In genomic region chr7:24529580-24529979, GRCm38 (mm10) we compare ENCODE assay signal across 8 mouse cellular contexts. TPM values are rescaled to one million over a fixed set of nuclear protein-coding genes. Genes with fewer than 3 reads are reported as not detected.
A peak's percentile ranks its signal among the peaks of the same experiment; 100 is the strongest.
DNase-seq lines count a peak whose midpoint lies in the region; ATAC-seq lines count a peak whose summit lies in the region.

No protein-coding gene starts in this region.

- no peaks in the 10 kb centered on the region for H3K9me3 ChIP-seq in hindbrain, embryonic 10.5 days
- H3K9me3 ChIP-seq in midbrain, embryonic 13.5 days: no peaks in the 10 kb centered on the region

- H3K4me2 ChIP-seq in midbrain, embryonic 13.5 days (replicated peaks): peak overlapping the region; percentile 86

- peak overlapping the region; percentile 67 for H3K4me3 ChIP-seq in hindbrain, embryonic 10.5 days
- peak overlapping the region; percentile 62 for H3K4me3 ChIP-seq in midbrain, embryonic 13.5 days (replicated peaks)

- peaks cover 18% of the 10 kb centered on the region for H3K36me3 ChIP-seq in hindbrain, embryonic 10.5 days
- peaks cover 16% of the 10 kb centered on the region for H3K36me3 ChIP-seq in midbrain, embryonic 13.5 days

- DNase-seq in kidney, postnatal 10 days: peak; percentile 38
- DNase-seq in kidney, postnatal 36 days: no peak
- DNase-seq in c-Kit-positive CD71-positive TER-119-negative erythroid progenitor cells, embryonic 14.5 days (ENCODE audit: low read depth): peak; percentile 24
- DNase-seq in hindbrain, embryonic 10.5 days (ENCODE audit: low spot score): no peak
- no peak for DNase-seq in embryo, embryonic 10.5 days (ENCODE audit: low spot score)
- no peak for DNase-seq in gastrocnemius, postnatal 4 days (ENCODE audit: low spot score in 2 of 2)
- no peak for DNase-seq in ovary, postnatal 14 days (ENCODE audit: low spot score)

- peaks cover 43% of the 10 kb centered on the region for H3K4me1 ChIP-seq in hindbrain, embryonic 10.5 days (replicated peaks)
- H3K4me1 ChIP-seq in midbrain, embryonic 13.5 days (replicated peaks): peaks cover 36% of the 10 kb centered on the region

- WGBS in hindbrain, embryonic 10.5 days: 59% methylated on average over 11 of the region's 11 CpGs
- 62% methylated on average over 11 of the region's 11 CpGs for WGBS in midbrain, embryonic 13.5 days

- peak overlapping the region; percentile 69 for H3K9ac ChIP-seq in midbrain, embryonic 13.5 days (replicated peaks)

- peaks cover 27% of the 10 kb centered on the region for H3K27me3 ChIP-seq in hindbrain, embryonic 10.5 days (ENCODE audit: insufficient read depth, poor library complexity, severe bottlenecking)
- H3K27me3 ChIP-seq in midbrain, embryonic 13.5 days: peaks cover 11% of the 10 kb centered on the region

- peak overlapping the region; percentile 90 for H3K27ac ChIP-seq in hindbrain, embryonic 10.5 days
- peak overlapping the region; percentile 87 for H3K27ac ChIP-seq in midbrain, embryonic 13.5 days

- peak; percentile 0; the same call in 1 of the 2 replicates for ATAC-seq in midbrain, embryonic 13.5 days

RNA-seq across cellular contexts. Expression of gene Irgq, which starts 0.9 kb away (rescaled TPM):
- polyA plus RNA-seq in hindbrain, embryonic 10.5 days (2016; fragmentation: Nextera tagmentation; extraction: Ambion mirVana): 10.7 and 14.9 TPM in 2 replicates
- polyA plus RNA-seq in midbrain, embryonic 13.5 days (2015; fragmentation: Nextera tagmentation; extraction: Ambion mirVana): 20.3 and 25.3 TPM in 2 replicates
- 10 to 100 TPM; 20.5 to 22.0 TPM for total RNA-seq in gastrocnemius, postnatal 4 days (2021)

RNA-seq across cellular contexts. Expression of gene Pinlyp, which starts 16.3 kb away (rescaled TPM):
- polyA plus RNA-seq in hindbrain, embryonic 10.5 days (2016; fragmentation: Nextera tagmentation; extraction: Ambion mirVana): 0.26 TPM in 1 of 2 replicates, not detected in the other
- not detected in 2 replicates for polyA plus RNA-seq in midbrain, embryonic 13.5 days (2015; fragmentation: Nextera tagmentation; extraction: Ambion mirVana)
- not detected for total RNA-seq in gastrocnemius, postnatal 4 days (2021)

RNA-seq across cellular contexts. Expression of gene Xrcc1, which starts 16.5 kb away (rescaled TPM):
- 132 and 160 TPM in 2 replicates for polyA plus RNA-seq in hindbrain, embryonic 10.5 days (2016; fragmentation: Nextera tagmentation; extraction: Ambion mirVana)
- 65.8 and 71.4 TPM in 2 replicates for polyA plus RNA-seq in midbrain, embryonic 13.5 days (2015; fragmentation: Nextera tagmentation; extraction: Ambion mirVana)
- total RNA-seq in gastrocnemius, postnatal 4 days (2021): 10 to 100 TPM; 44.4 to 45.2 TPM

RNA-seq across cellular contexts. Expression of gene AC161166.1, which starts 17.3 kb away (rescaled TPM):
- 1.1 TPM in 2 replicates for polyA plus RNA-seq in hindbrain, embryonic 10.5 days (2016; fragmentation: Nextera tagmentation; extraction: Ambion mirVana)
- 1.2 and 1.9 TPM in 2 replicates for polyA plus RNA-seq in midbrain, embryonic 13.5 days (2015; fragmentation: Nextera tagmentation; extraction: Ambion mirVana)
- not detected for total RNA-seq in gastrocnemius, postnatal 4 days (2021)

RNA-seq across cellular contexts. Expression of gene Zfp428, which starts 22.8 kb away (rescaled TPM):
- polyA plus RNA-seq in hindbrain, embryonic 10.5 days (2016; fragmentation: Nextera tagmentation; extraction: Ambion mirVana): 109 and 150 TPM in 2 replicates
- 234 and 261 TPM in 2 replicates for polyA plus RNA-seq in midbrain, embryonic 13.5 days (2015; fragmentation: Nextera tagmentation; extraction: Ambion mirVana)
- total RNA-seq in gastrocnemius, postnatal 4 days (2021): 10 to 100 TPM; 12.6 to 15.9 TPM

Comparison
In these comparisons a context has a peak if more than half of its experiments do, and no peak if none do; other contexts are left out.
1. DNase-seq: peak in kidney, postnatal 10 days (single experiment) and c-Kit-positive CD71-positive TER-119-negative erythroid progenitor cells, embryonic 14.5 days (single experiment); none in kidney, postnatal 36 days (0 of 2), hindbrain, embryonic 10.5 days (single experiment), embryo, embryonic 10.5 days (single experiment), gastrocnemius, postnatal 4 days (0 of 2) and ovary, postnatal 14 days (single experiment).